Mouse (Mus musculus) hindbrain, embryonic 11.5 days (tissue): ENCODE results near the gene Trex1. TPM values are rescaled to one million over a fixed set of nuclear protein-coding genes. Genes with fewer than 3 reads are reported as not detected.

ENCODE experiments used
- ATAC-seq: fragments of 200-750 bp; cut with Nextera tagmentation; 2 replicates; pipeline ENCODE4 v1.8.0; 2017; ENCODE audit warnings: mild to moderate bottlenecking, moderate TSS enrichment, moderate library complexity; ENCODE audit not compliant: low FRiP score
- DNase-seq: peaks from one replicate; pipeline ENCODE4 v3.0.0-alpha.2; 2015; ENCODE audit warnings: low spot score
- H3K27ac ChIP-seq: fragments of 300-500 bp; sonication (generic); 2 replicates; pipeline ENCODE4 v1.5.1; 2014; ENCODE audit warnings: mild to moderate bottlenecking, low read depth, low read length
- H3K27me3 ChIP-seq: fragments of 300-500 bp; sonication (generic); 2 replicates; pipeline ENCODE4 v1.6.1; 2014; ENCODE audit warnings: mild to moderate bottlenecking, low read length, moderate library complexity, mixed read lengths; ENCODE audit not compliant: control insufficient read depth, insufficient read depth
- H3K36me3 ChIP-seq: fragments of 300-500 bp; sonication (generic); 2 replicates; pipeline ENCODE4 v1.6.1; 2014; ENCODE audit warnings: mild to moderate bottlenecking, low read length, moderate library complexity, mixed read lengths; ENCODE audit not compliant: control insufficient read depth, insufficient read depth
- H3K4me1 ChIP-seq: fragments of 300-500 bp; sonication (generic); replicated peaks from 2 replicates; pipeline ENCODE4 v1.6.1; 2014; ENCODE audit warnings: low read length, mixed read lengths; ENCODE audit not compliant: control insufficient read depth, insufficient read depth
- H3K4me2 ChIP-seq: fragments of 300-500 bp; sonication (generic); replicated peaks from 2 replicates; pipeline ENCODE4 v1.6.1; 2014; ENCODE audit warnings: mild to moderate bottlenecking, low read depth, low read length
- H3K4me3 ChIP-seq: fragments of 300-500 bp; sonication (generic); 2 replicates; pipeline ENCODE4 v1.5.1; 2014; ENCODE audit warnings: low read depth, low read length
- H3K9ac ChIP-seq: fragments of 300-500 bp; sonication (generic); 2 replicates; pipeline ENCODE4 v1.6.1; 2014; ENCODE audit warnings: low read depth, low read length
- H3K9me3 ChIP-seq: fragments of 300-500 bp; sonication (generic); 2 replicates; pipeline ENCODE4 v1.6.1; 2016; ENCODE audit warnings: low read length; ENCODE audit not compliant: control insufficient read depth
- WGBS: fragments of 180-500 bp; shearing (Covaris S2); extraction: QIAGEN DNeasy Blood & Tissue Kit; methylation state at CpG from one replicate; pipeline ENCODE4 v1.1.7; 2014; 5-methylcytosine and 5-hydroxymethylcytosine counted together
- polyA plus RNA-seq: library from polyadenylated mRNA; unstranded; fragments of >200 nt; fragmentation: Nextera tagmentation; extraction: Ambion mirVana; gene quantifications from 2 replicates; pipeline ENCODE4 v1.2.1, GENCODE M21; 2014

The Trex1 gene
- polyA plus RNA-seq, 1 experiment from 2014 or later, result 9.7 TPM

GRCm38 (mm10) chr9:109100307-109100928 lies 40.9 kb upstream of the Trex1 start:
- Histone ChIP-seq H3K9me3 (no peaks in the 10 kb centered on the region), H3K4me3 (no peak overlapping the region), H3K4me2 (no peak overlapping the region), H3K27ac (no peak overlapping the region), H3K4me1 (peaks cover 18% of the 10 kb centered on the region), H3K36me3 (peaks cover 9% of the 10 kb centered on the region), H3K9ac (no peak overlapping the region), H3K27me3 (no peaks in the 10 kb centered on the region)
- ATAC-seq, result no peak
- DNase-seq, result no peak
- WGBS, result 92% methylated on average over 20 of the region's 20 CpGs

GRCm38 (mm10) chr9:109098969-109099368 lies 39.4 kb upstream of the Trex1 start:
- Histone ChIP-seq H3K27ac (peak overlapping the region; percentile 32; the same call in 1 of the 2 replicates), H3K4me2 (no peak overlapping the region; the same call in 1 of the 2 replicates), H3K36me3 (peaks cover 2% of the 10 kb centered on the region; the same call in 1 of the 2 replicates), H3K4me1 (peaks cover 20% of the 10 kb centered on the region), H3K27me3 (no peaks in the 10 kb centered on the region), H3K9ac (no peak overlapping the region), H3K9me3 (no peaks in the 10 kb centered on the region), H3K4me3 (no peak overlapping the region)
- WGBS, result 63% methylated on average over 5 of the region's 6 CpGs
- no peak for DNase-seq
- no peak for ATAC-seq

DNA sequence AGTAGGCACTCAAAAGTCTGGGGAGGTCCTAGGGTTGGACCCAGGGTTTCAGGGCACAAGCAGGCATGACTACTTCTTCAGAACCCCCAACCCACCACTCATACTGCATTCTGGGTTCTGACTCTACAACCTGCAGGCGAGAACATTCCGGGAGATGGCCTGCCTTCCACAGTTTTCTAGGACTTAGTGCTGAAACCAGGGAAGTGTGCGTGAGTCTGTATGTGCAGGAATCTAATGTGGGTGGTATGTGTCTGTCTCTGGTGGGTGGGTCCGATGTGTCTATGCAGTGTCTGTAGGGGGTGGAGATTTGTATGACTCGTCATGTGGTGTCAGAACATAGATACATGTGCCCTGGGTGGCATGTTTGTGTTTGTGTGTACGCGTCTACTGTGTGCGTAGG lies 38.8 kb upstream of the Trex1 start:
- ATAC-seq (no peak), DNase-seq (no peak)
- no peak overlapping the region; the same call in none of the 2 replicates for H3K4me3 ChIP-seq
- no peak overlapping the region for H3K27ac ChIP-seq
- peaks cover 20% of the 10 kb centered on the region for H3K4me1 ChIP-seq
- no peaks in the 10 kb centered on the region for H3K9me3 ChIP-seq
- no peak overlapping the region; the same call in 1 of the 2 replicates for H3K9ac ChIP-seq
- 92% methylated on average over 8 of the region's 8 CpGs for WGBS
- H3K27me3 ChIP-seq, result no peaks in the 10 kb centered on the region
- peak overlapping the region; percentile 96 for H3K4me2 ChIP-seq
- peaks cover 2% of the 10 kb centered on the region; the same call in 1 of the 2 replicates for H3K36me3 ChIP-seq

GRCm38 (mm10) chr9:109097831-109098230 lies 38.3 kb upstream of the Trex1 start:
- H3K36me3 ChIP-seq, result peaks cover 2% of the 10 kb centered on the region; the same call in 1 of the 2 replicates
- ATAC-seq, result no peak
- WGBS, result 69% methylated on average over 5 of the region's 5 CpGs

DNA sequence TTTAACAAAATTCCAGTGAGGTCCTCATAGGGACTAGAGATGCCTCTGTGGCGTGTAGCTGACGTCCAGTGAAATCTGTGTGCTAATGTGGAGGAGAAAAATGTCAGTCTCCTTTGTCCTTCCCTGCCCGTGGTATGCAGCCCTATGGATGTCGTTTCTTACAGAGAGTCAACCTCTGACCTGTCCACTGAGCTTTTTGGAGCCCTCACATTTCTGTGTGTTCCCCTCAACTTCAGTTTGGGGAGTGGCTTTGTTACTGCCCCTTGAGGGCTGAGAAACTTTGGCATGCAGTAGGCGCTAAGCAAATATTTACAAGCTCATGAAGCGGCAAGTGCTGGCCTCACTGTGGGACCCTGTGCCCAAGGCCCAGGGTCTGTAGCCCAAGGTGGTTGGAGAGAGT lies 37.8 kb upstream of the Trex1 start:
- Histone ChIP-seq H3K9me3 (no peaks in the 10 kb centered on the region), H3K4me3 (peak overlapping the region; percentile 64), H3K4me2 (peak overlapping the region; percentile 96), H3K9ac (peak overlapping the region; percentile 98), H3K36me3 (peaks cover 2% of the 10 kb centered on the region; the same call in 1 of the 2 replicates), H3K4me1 (peaks cover 20% of the 10 kb centered on the region), H3K27me3 (no peaks in the 10 kb centered on the region), H3K27ac (peak overlapping the region; percentile 100)
- ATAC-seq (no peak), DNase-seq (no peak)
- 13% methylated on average over 6 of the region's 6 CpGs for WGBS

More at GRCm38 (mm10) chr9:109097831-109098230, 38.3 kb upstream of the Trex1 start:
- H3K4me1 ChIP-seq, result peaks cover 20% of the 10 kb centered on the region
- H3K9me3 ChIP-seq, result no peaks in the 10 kb centered on the region
- H3K27ac ChIP-seq, result peak overlapping the region; percentile 100; the same call in 1 of the 2 replicates
- no peak for DNase-seq
- peak overlapping the region; percentile 96 for H3K4me2 ChIP-seq
- peak overlapping the region; percentile 52; the same call in 1 of the 2 replicates for H3K9ac ChIP-seq
- H3K4me3 ChIP-seq, result peak overlapping the region; percentile 64
- no peaks in the 10 kb centered on the region for H3K27me3 ChIP-seq

GRCm38 (mm10) chr9:109096856-109097255 lies 37.3 kb upstream of the Trex1 start:
- ATAC-seq (no peak), DNase-seq (no peak)
- Histone ChIP-seq H3K4me3 (peak overlapping the region; percentile 64), H3K9ac (peak overlapping the region; percentile 98), H3K36me3 (peaks cover 2% of the 10 kb centered on the region; the same call in 1 of the 2 replicates), H3K4me1 (peaks cover 20% of the 10 kb centered on the region), H3K27ac (peak overlapping the region; percentile 100), H3K27me3 (no peaks in the 10 kb centered on the region), H3K4me2 (peak overlapping the region; percentile 96), H3K9me3 (no peaks in the 10 kb centered on the region)
- 26% methylated on average over 6 of the region's 6 CpGs for WGBS

- Histone ChIP-seq H3K9ac (peak overlapping the region; percentile 98), H3K4me1 (peaks cover 20% of the 10 kb centered on the region), H3K36me3 (peaks cover 2% of the 10 kb centered on the region; the same call in 1 of the 2 replicates), H3K4me2 (peak overlapping the region; percentile 96), H3K27me3 (no peaks in the 10 kb centered on the region), H3K9me3 (no peaks in the 10 kb centered on the region), H3K4me3 (peak overlapping the region; percentile 64), H3K27ac (peak overlapping the region; percentile 100)
- DNase-seq (no peak), ATAC-seq (no peak)
- 21% methylated on average over 9 of the region's 9 CpGs for WGBS
Observed at GRCm38 (mm10) chr9:109096251-109096661, 36.7 kb upstream of the Trex1 start.

DNA sequence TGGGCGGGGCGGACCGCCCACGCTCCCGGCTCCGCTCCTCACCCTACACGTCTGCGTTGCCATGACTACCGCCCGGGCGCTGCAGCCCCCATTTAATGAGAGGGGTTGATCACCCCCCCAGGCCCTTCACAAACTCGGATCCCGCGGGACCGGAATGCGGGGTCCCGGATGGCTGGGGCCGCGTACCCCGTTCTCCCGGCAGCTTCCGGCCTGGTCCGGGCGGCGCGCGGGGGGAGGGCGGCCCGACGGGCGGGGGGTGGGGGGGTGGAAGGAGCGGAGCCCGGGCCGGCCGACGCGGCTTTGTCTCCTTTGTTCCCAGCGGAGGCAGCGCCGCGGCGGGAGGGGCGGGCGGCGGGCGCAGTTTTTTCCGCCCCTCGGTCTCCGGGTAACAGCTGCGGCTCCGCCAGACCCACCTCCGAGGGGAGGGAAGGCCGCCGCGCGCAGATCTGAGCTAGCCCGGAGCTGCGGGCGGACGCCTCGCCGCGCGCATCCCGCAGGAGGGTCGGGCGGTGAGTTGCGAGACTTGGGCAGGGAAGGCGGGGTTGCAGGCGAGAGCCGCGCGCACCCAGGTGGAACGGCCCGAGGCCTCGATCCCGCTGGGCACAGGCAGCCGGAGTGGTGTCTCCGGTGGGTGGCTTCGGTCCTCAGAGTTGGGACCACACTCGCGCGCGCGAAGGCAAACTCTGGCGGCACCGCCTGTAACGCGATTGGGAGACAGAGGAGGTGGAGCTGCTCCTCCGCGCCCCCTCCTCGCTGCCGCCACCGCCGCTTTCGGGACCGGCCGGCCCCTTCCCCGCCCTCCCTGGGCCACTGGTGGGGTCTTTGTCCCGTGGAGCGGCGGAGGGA lies 35.8 kb upstream of the Trex1 start, which contains the start of gene Plxnb1:
Gene Plxnb1, plus strand, starts transcription at position 253 of the 846 bp plus-strand sequence.
- H3K9me3 ChIP-seq, result no peaks in the 10 kb centered on the region
- whole genome bisulfite sequencing, result under 1% methylated on average over 76 of the region's 102 CpGs
- H3K27ac ChIP-seq, result peak within 1 kb of the TSS; percentile 100
- peaks cover 20% of the 10 kb centered on the region for H3K4me1 ChIP-seq
- H3K36me3 ChIP-seq, result no peaks in the 10 kb centered on the region; the same call in 1 of the 2 replicates
- H3K4me3 ChIP-seq, result peak within 1 kb of the TSS; percentile 64
- peak within 1 kb of the TSS; percentile 98 for H3K9ac ChIP-seq
- ATAC-seq (peak; percentile 78), DNase-seq (peak; percentile 88)
- no peaks in the 10 kb centered on the region for H3K27me3 ChIP-seq
- H3K4me2 ChIP-seq, result peak within 1 kb of the TSS; percentile 96
